Mouse (Mus musculus): ENCODE data around the gene Ncor1.
"Not testable (repeated sequence)": the region's sequence is repeated elsewhere in the genome, so short reads cannot be mapped to it uniquely, and the experiment has no call there.

- not testable (repeated sequence) for TF ChIP-seq CTCF (IDR thresholded peaks at IDR 0.05; ENCODE audit: low read depth); EP300 (optimal IDR thresholded peaks at IDR 0.05)
Observed at GRCm38 (mm10) chr11:62462529-62462928, 4.2 kb upstream of the Ncor1 start.
